Mouse (Mus musculus): ENCODE measurements around the gene Taf6l.

- TF ChIP-seq CTCF (IDR thresholded peaks at IDR 0.05) = no peak
- TF ChIP-seq EP300 (IDR thresholded peaks at IDR 0.05) = no peak
Measured at GRCm38 (mm10) chr19:8806810-8807209, 20.6 kb upstream of the Taf6l start.

Measured in lung, postnatal 0 days (tissue).